Mouse (Mus musculus) natural killer cell, adult 2 months (primary cell): ENCODE measurements at regions not wholly inside any gene's neighbourhood (a gene's known extent, or its start where the extent isn't known, plus 50 kb on each side); places are given as distances from the start of the nearest gene placed in this dataset.

Experiments used
- DNase-seq, 2 experiments: peaks; one replicate each; pipeline ENCODE4 v3.0.0; 2022; ENCODE audit warnings: low spot score in 2 of 2

- no peak for DNase-seq
Measured at GRCm38 (mm10) chr12:36748345-36748744, 360.0 kb upstream of the Meox2 start.

- DNase-seq: no peak
Measured at GRCm38 (mm10) chr12:36765315-36766058, 342.9 kb upstream of the Meox2 start.

- DNase-seq: no peak
Measured at GRCm38 (mm10) chr12:36766167-36766566, 342.2 kb upstream of the Meox2 start.

GRCm38 (mm10) chr12:36780761-36781160 lies 327.6 kb upstream of the Meox2 start:
- DNase-seq: no peak

- DNase-seq: no peak
Measured at GRCm38 (mm10) chr12:36790866-36791265, 317.5 kb upstream of the Meox2 start.

- no peak for DNase-seq
Measured at GRCm38 (mm10) chr12:36791430-36791829, 316.9 kb upstream of the Meox2 start.

GRCm38 (mm10) chr12:36792205-36792604 lies 316.1 kb upstream of the Meox2 start:
- DNase-seq: peak in 1 of 2 experiments; percentile 5

- DNase-seq: no peak
Measured at GRCm38 (mm10) chr12:36793799-36794198, 314.5 kb upstream of the Meox2 start.

- no peak for DNase-seq
Measured at GRCm38 (mm10) chr12:36796201-36796600, 312.1 kb upstream of the Meox2 start.

GRCm38 (mm10) chr12:36817938-36818337 lies 290.4 kb upstream of the Meox2 start:
- no peak for DNase-seq

- no peak for DNase-seq
Measured at GRCm38 (mm10) chr12:36818852-36819251, 289.5 kb upstream of the Meox2 start.

GRCm38 (mm10) chr12:36826766-36827165 lies 281.6 kb upstream of the Meox2 start:
- DNase-seq: no peak

- no peak for DNase-seq
Measured at GRCm38 (mm10) chr12:36831307-36831997, 276.9 kb upstream of the Meox2 start.

- no peak for DNase-seq
Measured at GRCm38 (mm10) chr12:36842957-36843356, 265.4 kb upstream of the Meox2 start.

GRCm38 (mm10) chr12:36845130-36845529 lies 263.2 kb upstream of the Meox2 start:
- no peak for DNase-seq

GRCm38 (mm10) chr12:36849086-36849485 lies 259.3 kb upstream of the Meox2 start:
- no peak for DNase-seq

GRCm38 (mm10) chr12:36863113-36863512 lies 245.2 kb upstream of the Meox2 start:
- DNase-seq: no peak

- no peak for DNase-seq
Measured at GRCm38 (mm10) chr12:36880724-36881123, 227.6 kb upstream of the Meox2 start.

- DNase-seq: no peak
Measured at GRCm38 (mm10) chr12:36913364-36913763, 195.0 kb upstream of the Meox2 start.

- no peak for DNase-seq
Measured at GRCm38 (mm10) chr12:36917576-36918106, 190.7 kb upstream of the Meox2 start.

- no peak for DNase-seq
Measured at GRCm38 (mm10) chr12:36918294-36918876, 190.0 kb upstream of the Meox2 start.

- DNase-seq: no peak
Measured at GRCm38 (mm10) chr12:36923558-36923957, 184.8 kb upstream of the Meox2 start.

- DNase-seq: no peak
Measured at GRCm38 (mm10) chr12:36926225-36926624, 182.1 kb upstream of the Meox2 start.
